Mouse (Mus musculus): ENCODE results near the gene Ms4a15. TPM values are rescaled to one million over a fixed set of nuclear protein-coding genes. Genes with fewer than 3 reads are reported as not detected.
A peak's percentile ranks its signal among the peaks of the same experiment; 100 is the strongest.

Ms4a15 gene
- polyA plus RNA-seq, 1 experiment from 2014 or later, result 0.27 TPM

GRCm38 (mm10) chr19:10980210-10980609, 12.8 kb downstream of the Ms4a15 start:
- Histone ChIP-seq H3K4me3 (no peak overlapping the region), H3K9ac (no peak overlapping the region), H3K4me1 (0 out of 2 replicates have a peak, but pooled peaks cover 5% of the 10 kb centered on the region), H3K36me3 (no peaks in the 10 kb centered on the region), H3K4me2 (no peak overlapping the region), H3K9me3 (no peaks in the 10 kb centered on the region), H3K27me3 (no peaks in the 10 kb centered on the region), H3K27ac (no peak overlapping the region)
- 83% methylated on average over 5 of the region's 5 CpGs for WGBS
- no peak for ATAC-seq (ENCODE audit: borderline replicate concordance, extremely low read depth, low FRiP score, low TSS enrichment)

- H3K27ac ChIP-seq, result no peak overlapping the region
- 11% methylated on average over 18 of the region's 18 CpGs for WGBS
- no peaks in the 10 kb centered on the region for H3K36me3 ChIP-seq
- no peaks in the 10 kb centered on the region for H3K9me3 ChIP-seq
- H3K4me2 ChIP-seq, result peak overlapping the region; percentile 31; the same call in 1 of the 2 replicates
- peak; percentile 47; the same call in 1 of the 2 replicates for ATAC-seq (ENCODE audit: borderline replicate concordance, extremely low read depth, low FRiP score, low TSS enrichment)
- no peaks in the 10 kb centered on the region for H3K27me3 ChIP-seq
- peaks cover 7% of the 10 kb centered on the region for H3K4me1 ChIP-seq
- H3K9ac ChIP-seq, result no peak overlapping the region
- H3K4me3 ChIP-seq, result no peak overlapping the region
Observed at GRCm38 (mm10) chr19:10979184-10980168, 13.6 kb downstream of the Ms4a15 start.

GRCm38 (mm10) chr19:10976318-10976717, 16.7 kb downstream of the Ms4a15 start:
- Histone ChIP-seq H3K4me2 (no peak overlapping the region), H3K9ac (no peak overlapping the region), H3K9me3 (no peaks in the 10 kb centered on the region), H3K4me3 (no peak overlapping the region), H3K27ac (no peak overlapping the region), H3K27me3 (no peaks in the 10 kb centered on the region), H3K36me3 (no peaks in the 10 kb centered on the region), H3K4me1 (peaks cover 15% of the 10 kb centered on the region)
- 34% methylated on average over 4 of the region's 4 CpGs for WGBS
- no peak for ATAC-seq (ENCODE audit: borderline replicate concordance, extremely low read depth, low FRiP score, low TSS enrichment)

- H3K9ac ChIP-seq, result no peak overlapping the region
- H3K27me3 ChIP-seq, result no peaks in the 10 kb centered on the region
- H3K9me3 ChIP-seq, result no peaks in the 10 kb centered on the region
- H3K36me3 ChIP-seq, result no peaks in the 10 kb centered on the region
- no peak overlapping the region for H3K4me2 ChIP-seq
- H3K4me3 ChIP-seq, result no peak overlapping the region
- no peak for ATAC-seq (ENCODE audit: borderline replicate concordance, extremely low read depth, low FRiP score, low TSS enrichment)
- H3K4me1 ChIP-seq, result peaks cover 15% of the 10 kb centered on the region
- no peak overlapping the region for H3K27ac ChIP-seq
- 77% methylated on average over 2 of the region's 2 CpGs for WGBS
Observed at GRCm38 (mm10) chr19:10975187-10975586, 17.9 kb downstream of the Ms4a15 start.

GRCm38 (mm10) chr19:10974238-10974865, 18.7 kb downstream of the Ms4a15 start, which contains the start of gene Ms4a10:
Gene Ms4a10, minus strand, starts transcription at chr19:10974670.
- no peak within 1 kb of the TSS for H3K27ac ChIP-seq

GRCm38 (mm10) chr19:10973187-10973586, 19.9 kb downstream of the Ms4a15 start:
- no peak for ATAC-seq (ENCODE audit: borderline replicate concordance, extremely low read depth, low FRiP score, low TSS enrichment)
- H3K36me3 ChIP-seq, result no peaks in the 10 kb centered on the region
- no peaks in the 10 kb centered on the region for H3K27me3 ChIP-seq
- no peak overlapping the region for H3K4me2 ChIP-seq
- H3K9me3 ChIP-seq, result no peaks in the 10 kb centered on the region
- no peak overlapping the region for H3K4me3 ChIP-seq
- H3K4me1 ChIP-seq, result peaks cover 10% of the 10 kb centered on the region
- no peak overlapping the region for H3K9ac ChIP-seq
- H3K27ac ChIP-seq, result no peak overlapping the region
- 41% methylated on average over 2 of the region's 2 CpGs for WGBS

More at GRCm38 (mm10) chr19:10974238-10974865, 18.7 kb downstream of the Ms4a15 start, which contains the start of gene Ms4a10:
- Histone ChIP-seq H3K4me3 (no peak within 1 kb of the TSS), H3K36me3 (no peaks in the 10 kb centered on the region), H3K27me3 (no peaks in the 10 kb centered on the region), H3K4me1 (peaks cover 12% of the 10 kb centered on the region), H3K4me2 (no peak within 1 kb of the TSS), H3K9ac (no peak within 1 kb of the TSS), H3K9me3 (no peaks in the 10 kb centered on the region)
- ATAC-seq (ENCODE audit: borderline replicate concordance, extremely low read depth, low FRiP score, low TSS enrichment), result 0 out of 2 replicates have a peak, but pooled peaks have one; percentile 12
- 11% methylated on average over 4 of the region's 4 CpGs for WGBS

- WGBS, result 65% methylated on average over 3 of the region's 3 CpGs
- ATAC-seq (ENCODE audit: borderline replicate concordance, extremely low read depth, low FRiP score, low TSS enrichment), result no peak
- Histone ChIP-seq H3K9ac (no peak overlapping the region), H3K36me3 (no peaks in the 10 kb centered on the region), H3K27ac (no peak overlapping the region), H3K9me3 (no peaks in the 10 kb centered on the region), H3K27me3 (no peaks in the 10 kb centered on the region), H3K4me3 (no peak overlapping the region), H3K4me1 (peaks cover 10% of the 10 kb centered on the region), H3K4me2 (no peak overlapping the region)
Observed at GRCm38 (mm10) chr19:10972660-10973059, 20.4 kb downstream of the Ms4a15 start.

- H3K4me2 ChIP-seq, result no peak overlapping the region
- no peak for ATAC-seq (ENCODE audit: borderline replicate concordance, extremely low read depth, low FRiP score, low TSS enrichment)
- no peak overlapping the region for H3K27ac ChIP-seq
- H3K27me3 ChIP-seq, result no peaks in the 10 kb centered on the region
- no peak overlapping the region for H3K9ac ChIP-seq
- 54% methylated on average over 3 of the region's 3 CpGs for WGBS
- no peaks in the 10 kb centered on the region for H3K36me3 ChIP-seq
- peaks cover 10% of the 10 kb centered on the region for H3K4me1 ChIP-seq
- H3K9me3 ChIP-seq, result no peaks in the 10 kb centered on the region
- no peak overlapping the region for H3K4me3 ChIP-seq
Observed at GRCm38 (mm10) chr19:10970457-10970856, 22.6 kb downstream of the Ms4a15 start.

GRCm38 (mm10) chr19:10968578-10968977, 24.5 kb downstream of the Ms4a15 start:
- Histone ChIP-seq H3K27ac (no peak overlapping the region), H3K4me3 (no peak overlapping the region), H3K27me3 (no peaks in the 10 kb centered on the region), H3K4me1 (no peaks in the 10 kb centered on the region), H3K9ac (no peak overlapping the region), H3K36me3 (no peaks in the 10 kb centered on the region), H3K9me3 (no peaks in the 10 kb centered on the region), H3K4me2 (no peak overlapping the region)
- ATAC-seq (ENCODE audit: borderline replicate concordance, extremely low read depth, low FRiP score, low TSS enrichment), result no peak
- 82% methylated on average over 7 of the region's 7 CpGs for WGBS

GRCm38 (mm10) chr19:10965721-10966120, 27.3 kb downstream of the Ms4a15 start:
- ATAC-seq (ENCODE audit: borderline replicate concordance, extremely low read depth, low FRiP score, low TSS enrichment), result no peak
- Histone ChIP-seq H3K4me3 (no peak overlapping the region), H3K4me1 (no peaks in the 10 kb centered on the region), H3K9me3 (no peaks in the 10 kb centered on the region), H3K9ac (no peak overlapping the region), H3K4me2 (no peak overlapping the region), H3K27ac (no peak overlapping the region), H3K36me3 (no peaks in the 10 kb centered on the region), H3K27me3 (no peaks in the 10 kb centered on the region)
- WGBS, result 82% methylated on average over 7 of the region's 7 CpGs

- no peak overlapping the region for H3K4me3 ChIP-seq
- WGBS, result 36% methylated on average over 12 of the region's 12 CpGs
- no peak overlapping the region for H3K27ac ChIP-seq
- H3K9ac ChIP-seq, result no peak overlapping the region
- H3K9me3 ChIP-seq, result no peaks in the 10 kb centered on the region
- peaks cover 2% of the 10 kb centered on the region; the same call in 1 of the 2 replicates for H3K4me1 ChIP-seq
- H3K36me3 ChIP-seq, result no peaks in the 10 kb centered on the region
- H3K4me2 ChIP-seq, result no peak overlapping the region
- peaks cover 4% of the 10 kb centered on the region; the same call in 1 of the 2 replicates for H3K27me3 ChIP-seq
- 0 out of 2 replicates have a peak, but pooled peaks have one; percentile 28 for ATAC-seq (ENCODE audit: borderline replicate concordance, extremely low read depth, low FRiP score, low TSS enrichment)
Observed at GRCm38 (mm10) chr19:10959978-10960346, 33.1 kb downstream of the Ms4a15 start.
